15 mouse cellular contexts compared by ENCODE assay signal in the genomic region with DNA sequence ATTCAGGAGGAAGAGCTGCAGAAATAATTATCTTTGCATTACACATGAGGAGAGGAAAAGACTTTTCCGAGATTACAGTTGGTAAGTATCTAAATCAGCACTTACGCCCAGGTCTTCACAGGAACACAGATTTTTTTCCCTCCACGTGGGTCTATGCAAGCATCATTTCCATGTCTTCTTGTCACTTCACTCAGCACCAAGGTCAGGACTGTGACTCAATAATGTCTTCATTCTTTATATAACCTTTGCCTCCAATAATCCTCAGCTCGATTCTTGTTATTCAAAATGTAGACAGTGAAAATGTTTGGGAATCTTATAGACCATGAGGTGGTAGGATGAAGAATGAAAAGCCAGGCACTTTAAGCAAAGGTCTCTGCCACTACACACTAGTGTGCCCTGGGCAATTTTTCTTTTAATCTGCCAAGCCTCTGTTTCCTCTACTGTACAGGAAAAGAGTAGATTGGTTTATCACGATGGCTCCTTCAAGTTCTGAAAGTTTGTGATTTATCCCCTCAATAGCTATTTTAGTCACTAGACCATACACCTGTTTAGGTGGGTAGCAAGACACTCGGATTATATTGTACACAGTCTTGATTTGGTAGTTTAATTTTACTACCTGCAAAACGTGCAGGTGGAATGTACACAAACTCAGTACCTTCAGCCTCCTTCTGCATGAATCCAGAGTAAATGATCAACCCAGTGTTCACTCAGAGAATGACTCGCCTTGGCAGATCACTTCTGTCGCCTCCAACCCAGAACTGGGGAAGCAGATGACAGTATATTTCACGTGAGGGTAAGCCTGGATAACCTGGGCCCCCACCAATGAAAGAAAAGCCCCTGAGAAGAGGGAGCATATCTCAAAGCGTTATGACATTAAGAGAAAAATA.
"Had no signal": no experiment of that assay in that cellular context is flagged by ENCODE, and none has a peak within 500 bp of the region (broad histone marks: within the 10 kb centered on the region; RNA-seq: fewer than 3 reads in every experiment).

No protein-coding gene starts in this region.

- ATAC-seq: hindbrain, embryonic 16.5 days; inflammation-experienced regulatory T-cells, adult 6 months; midbrain, embryonic 13.5 days had no signal

- H3K27ac ChIP-seq: limb, embryonic 13.5 days; liver, embryonic 14.5 days; midbrain, embryonic 13.5 days; neural tube, embryonic 15.5 days had no signal

- H3K27me3 ChIP-seq: limb, embryonic 13.5 days; neural tube, embryonic 15.5 days had no signal

- H3K9me3 ChIP-seq: limb, embryonic 13.5 days; midbrain, embryonic 13.5 days; neural tube, embryonic 15.5 days had no signal

- H3K9ac ChIP-seq: limb, embryonic 13.5 days; liver, embryonic 14.5 days; midbrain, embryonic 13.5 days; neural tube, embryonic 15.5 days had no signal

- H3K4me2 ChIP-seq: limb, embryonic 13.5 days; midbrain, embryonic 13.5 days; neural tube, embryonic 15.5 days had no signal

- H3K4me3 ChIP-seq: limb, embryonic 13.5 days; midbrain, embryonic 13.5 days; myocyte; neural tube, embryonic 15.5 days had no signal

- DNase-seq: layer of hippocampus, adult 9-11 months; layer of hippocampus, postnatal 36 days; left cerebral cortex, postnatal 4 days; lung, adult 18-20 months; right cerebral cortex, adult 18-20 months; right cerebral cortex, postnatal 25 days; thymus, adult 2 months; thymus, postnatal 25 days had no signal

- H3K36me3 ChIP-seq: limb, embryonic 13.5 days; midbrain, embryonic 13.5 days; neural tube, embryonic 15.5 days had no signal
